Mouse (Mus musculus): ENCODE measurements at regions not wholly inside any gene's neighbourhood (a gene's known extent, or its start where the extent isn't known, plus 50 kb on each side); places are given as distances from the start of the nearest gene placed in this dataset.

GRCm38 (mm10) chr19:22074042-22074441 is 64.8 kb upstream of the Trpm3 start:
- TF ChIP-seq CTCF (conservative IDR thresholded peaks at IDR 0.05; ENCODE audit: low read length) (no peak), NANOG (IDR thresholded peaks at IDR 0.05; ENCODE audit: borderline replicate concordance, low read length) (no peak), POU5F1 (IDR thresholded peaks at IDR 0.05; ENCODE audit: borderline replicate concordance, low read length) (no peak)
